Mouse (Mus musculus) MEL (cell line): ENCODE results near the gene Lurap1l. TPM values are rescaled to one million over a fixed set of nuclear protein-coding genes. Genes with fewer than 3 reads are reported as not detected.

Experiments
- DNase-seq: peaks from one replicate; pipeline ENCODE4 v3.0.0; 2011; ENCODE audit warnings: low read depth, low spot score
- H3K27ac ChIP-seq: 2 replicates; pipeline ENCODE4 v1.5.1; 2012; ENCODE audit warnings: low read depth, mild to moderate bottlenecking, control low read depth, low read length, moderate library complexity; ENCODE audit not compliant: control insufficient read depth
- H3K27me3 ChIP-seq, 2 experiments: fragments of 150-350 bp in 1 of 2; sonication (generic) in 1 of 2; 2 replicates each; pipeline ENCODE4 v1.6.1; 2012; ENCODE audit warnings: low read length in 2 of 2, mild to moderate bottlenecking in 2 of 2, improper control_type of control experiment in 1 of 2, moderate library complexity in 1 of 2; ENCODE audit not compliant: insufficient read depth in 2 of 2, control insufficient read depth in 1 of 2
- H3K36me3 ChIP-seq, 2 experiments: 2 replicates each; pipeline ENCODE4 v1.6.1; 2012 to 2014; ENCODE audit warnings: low read length in 2 of 2, improper control_type of control experiment in 1 of 2, inconsistent platforms in 1 of 2, mild to moderate bottlenecking in 1 of 2; ENCODE audit not compliant: insufficient read depth in 2 of 2, control insufficient read depth in 1 of 2
- H3K4me1 ChIP-seq, 2 experiments: fragments of 150-350 bp in 1 of 2; sonication (generic) in 1 of 2; 2 replicates each; pipeline ENCODE4 v1.6.1; 2012; ENCODE audit warnings: low read length in 2 of 2, improper control_type of control experiment in 1 of 2, mild to moderate bottlenecking in 1 of 2; ENCODE audit not compliant: insufficient read depth in 2 of 2, control insufficient read depth in 1 of 2
- H3K4me3 ChIP-seq, 2 experiments: fragments of 150-350 bp in 1 of 2; sonication (generic) in 1 of 2; 2 replicates each; pipeline ENCODE4 v1.5.1; 2012; ENCODE audit warnings: low read depth in 2 of 2, low read length in 2 of 2, mild to moderate bottlenecking in 2 of 2, moderate library complexity in 2 of 2, control low read depth in 1 of 2, improper control_type of control experiment in 1 of 2; ENCODE audit not compliant: control insufficient read depth in 1 of 2, insufficient read depth in 1 of 2
- H3K79me2 ChIP-seq: 2 replicates; pipeline ENCODE4 v1.6.1; 2012; ENCODE audit warnings: mild to moderate bottlenecking, low read length, moderate library complexity; ENCODE audit not compliant: control insufficient read depth, poor library complexity, insufficient read depth
- H3K9ac ChIP-seq: 2 replicates; pipeline ENCODE4 v1.6.1; 2012; ENCODE audit warnings: low read depth, mild to moderate bottlenecking, control low read depth, low read length, moderate library complexity; ENCODE audit not compliant: control insufficient read depth, poor library complexity, severe bottlenecking
- H3K9me3 ChIP-seq: fragments of 150-350 bp; sonication (generic); replicated peaks from 2 replicates; pipeline ENCODE4 v1.6.1; 2012; ENCODE audit warnings: mild to moderate bottlenecking, low read length, improper control_type of control experiment, moderate library complexity; ENCODE audit not compliant: insufficient read depth
- CHD1 ChIP-seq: IDR thresholded peaks from 2 replicates; pipeline ENCODE4 v1.6.1; 2012; ENCODE audit warnings: low read depth, mild to moderate bottlenecking, inconsistent platforms, low read length, improper control_type of control experiment
- E2F4 ChIP-seq: IDR thresholded peaks from 2 replicates; pipeline ENCODE4 v1.6.1; 2011; ENCODE audit warnings: low read depth, low read length, improper control_type of control experiment, borderline replicate concordance
- EP300 ChIP-seq, 2 experiments: IDR thresholded peaks; 2 replicates each; pipeline ENCODE4 v1.6.1; 2011; ENCODE audit warnings: improper control_type of control experiment in 2 of 2, low read length in 2 of 2, low read depth in 1 of 2, mild to moderate bottlenecking in 1 of 2
- ETS1 ChIP-seq: IDR thresholded peaks from 2 replicates; pipeline ENCODE4 v1.6.1; 2012; ENCODE audit warnings: low read depth, mild to moderate bottlenecking, inconsistent platforms, low read length, improper control_type of control experiment, moderate library complexity
- GABPA ChIP-seq: IDR thresholded peaks from 2 replicates; pipeline ENCODE4 v1.6.1; 2012; ENCODE audit warnings: low read depth, mild to moderate bottlenecking, inconsistent platforms, low read length, improper control_type of control experiment, moderate library complexity
- GATA1 ChIP-seq: IDR thresholded peaks from 2 replicates; pipeline ENCODE4 v1.6.1; 2011; ENCODE audit warnings: low read depth, low read length, improper control_type of control experiment
- KAT2A ChIP-seq: conservative IDR thresholded peaks from 2 replicates; pipeline ENCODE4 v1.6.1; 2012; ENCODE audit warnings: low read depth, low read length, improper control_type of control experiment, inconsistent platforms
- MAFK ChIP-seq: IDR thresholded peaks from 2 replicates; pipeline ENCODE4 v1.6.1; 2011; ENCODE audit warnings: low read depth, mild to moderate bottlenecking, low read length, improper control_type of control experiment, borderline replicate concordance
- MAZ ChIP-seq: IDR thresholded peaks from 2 replicates; pipeline ENCODE4 v1.6.1; 2012; ENCODE audit warnings: low read depth, mild to moderate bottlenecking, inconsistent platforms, low read length, improper control_type of control experiment
- MEF2A ChIP-seq: IDR thresholded peaks from 2 replicates; pipeline ENCODE4 v1.6.1; 2014; ENCODE audit warnings: low read depth, mild to moderate bottlenecking, inconsistent platforms, low read length, improper control_type of control experiment; ENCODE audit not compliant: poor library complexity, insufficient replicate concordance, severe bottlenecking; ENCODE audit errors: extremely low read depth
- MYB ChIP-seq: IDR thresholded peaks from 2 replicates; pipeline ENCODE4 v1.6.1; 2011; ENCODE audit warnings: mild to moderate bottlenecking, low read depth, low read length, improper control_type of control experiment
- NRF1 ChIP-seq: IDR thresholded peaks from 2 replicates; pipeline ENCODE4 v1.6.1; 2014; ENCODE audit warnings: low read depth, mild to moderate bottlenecking, inconsistent platforms, low read length, improper control_type of control experiment, moderate library complexity; ENCODE audit not compliant: poor library complexity, insufficient read depth, severe bottlenecking
- POLR2A ChIP-seq, 2 experiments: IDR thresholded peaks; 2 replicates each; pipeline ENCODE4 v1.6.1; 2011 to 2012; ENCODE audit warnings: low read length in 2 of 2, mild to moderate bottlenecking in 2 of 2, control low read depth in 1 of 2, improper control_type of control experiment in 1 of 2, low read depth in 1 of 2, moderate library complexity in 1 of 2; ENCODE audit not compliant: control insufficient read depth in 1 of 2, insufficient read depth in 1 of 2, poor library complexity in 1 of 2
- POLR2AphosphoS2 ChIP-seq: IDR thresholded peaks from 2 replicates; pipeline ENCODE4 v1.6.1; 2011; ENCODE audit warnings: low read length, improper control_type of control experiment
- POLR2AphosphoS5 ChIP-seq: IDR thresholded peaks from 2 replicates; pipeline ENCODE4 v1.6.1; 2012; ENCODE audit warnings: low read depth, borderline replicate concordance, mild to moderate bottlenecking, inconsistent platforms, low read length, moderate library complexity, mixed read lengths
- RAD21 ChIP-seq: IDR thresholded peaks from 2 replicates; pipeline ENCODE4 v1.6.1; 2011; ENCODE audit warnings: mild to moderate bottlenecking, low read depth, low read length, improper control_type of control experiment
- RCOR1 ChIP-seq: IDR thresholded peaks from 2 replicates; pipeline ENCODE4 v1.6.1; 2012; ENCODE audit warnings: low read depth, mild to moderate bottlenecking, inconsistent platforms, low read length, improper control_type of control experiment
- SMC3 ChIP-seq: IDR thresholded peaks from 2 replicates; pipeline ENCODE4 v1.6.1; 2011; ENCODE audit warnings: low read depth, low read length, improper control_type of control experiment
- TAL1 ChIP-seq: IDR thresholded peaks from 2 replicates; pipeline ENCODE4 v1.6.1; 2012; ENCODE audit warnings: mild to moderate bottlenecking, inconsistent platforms, low read length, moderate library complexity, mixed read lengths
- UBTF ChIP-seq: IDR thresholded peaks from 2 replicates; pipeline ENCODE4 v1.6.1; 2012; ENCODE audit warnings: low read depth, mild to moderate bottlenecking, inconsistent platforms, low read length, improper control_type of control experiment, moderate library complexity, borderline replicate concordance; ENCODE audit not compliant: insufficient read depth
- ZKSCAN1 ChIP-seq: IDR thresholded peaks from 2 replicates; pipeline ENCODE4 v1.6.1; 2012; ENCODE audit warnings: low read depth, mild to moderate bottlenecking, inconsistent platforms, low read length, improper control_type of control experiment, moderate library complexity
- polyA plus RNA-seq, 2 experiments: library from polyadenylated mRNA; stranded (reverse) in 1 of 2; unstranded in 1 of 2; fragments of >175 nt in 1 of 2; fragments of >200 nt in 1 of 2; gene quantifications; 2 replicates each; pipeline versions ENCODE4 v1.2.1 to v1.2.4; 2012; ENCODE audit warnings: low replicate concordance in 2 of 2, low read depth in 1 of 2; ENCODE audit not compliant: insufficient read length in 2 of 2, insufficient read depth in 1 of 2, missing spikeins in 1 of 2
- total RNA-seq: library from RNA; depleted of rRNA; stranded (reverse); fragments of 300-350 nt; gene quantifications from 2 replicates; pipeline ENCODE4 v1.2.3, GENCODE M21; 2012

Gene Lurap1l
- total and polyA plus RNA-seq, 3 experiments = not detected

DNA sequence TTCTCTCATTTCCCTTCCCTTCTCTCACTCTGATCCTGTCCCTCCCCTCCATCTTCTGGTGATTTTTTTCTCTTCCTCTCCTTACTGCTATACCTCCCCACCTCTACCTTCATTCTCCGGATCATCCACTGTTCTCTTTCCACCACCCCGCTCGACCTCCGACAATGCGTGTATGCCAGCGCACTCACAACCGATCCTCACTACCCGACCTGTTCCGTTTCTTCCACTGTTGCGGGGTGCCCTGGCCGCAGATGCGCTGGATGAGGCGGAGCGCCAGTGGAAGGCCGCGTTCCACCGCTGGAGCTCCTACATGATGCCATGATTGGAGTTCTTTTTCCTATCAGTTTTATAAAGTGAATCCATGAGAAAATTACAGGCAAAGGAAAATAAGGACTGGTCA lies 57.1 kb downstream of the Lurap1l start:
- no peak overlapping the region for H3K4me3 ChIP-seq
- no peaks in the 10 kb centered on the region for H3K79me2 ChIP-seq
- no peak for DNase-seq
- H3K36me3 ChIP-seq = no peaks in the 10 kb centered on the region
- H3K4me1 ChIP-seq = no peaks in the 10 kb centered on the region
- no peak overlapping the region for H3K27ac ChIP-seq
- TF ChIP-seq MAFK = no peak
- TF ChIP-seq ETS1 = no peak
- no peak for TF ChIP-seq GATA1
- TF ChIP-seq CHD1 = no peak
- TF ChIP-seq POLR2AphosphoS5 = no peak
- no peak for TF ChIP-seq TAL1
- TF ChIP-seq RCOR1 = no peak
- no peak for TF ChIP-seq MEF2A
- no peak for TF ChIP-seq POLR2A (IDR thresholded peaks at IDR 0.05; ENCODE audit: control insufficient read depth in 1 of 2, insufficient read depth in 1 of 2, low read depth in 1 of 2, low read length in 2 of 2, poor library complexity in 1 of 2)
- no peak for TF ChIP-seq SMC3
- no peak for TF ChIP-seq EP300 (IDR thresholded peaks at IDR 0.05; ENCODE audit: low read depth in 1 of 2, low read length in 2 of 2)
- no peak for TF ChIP-seq MYB
- no peak for TF ChIP-seq KAT2A
- no peaks in the 10 kb centered on the region for H3K27me3 ChIP-seq
- H3K9ac ChIP-seq = no peak overlapping the region
- no peaks in the 10 kb centered on the region for H3K9me3 ChIP-seq

DNA sequence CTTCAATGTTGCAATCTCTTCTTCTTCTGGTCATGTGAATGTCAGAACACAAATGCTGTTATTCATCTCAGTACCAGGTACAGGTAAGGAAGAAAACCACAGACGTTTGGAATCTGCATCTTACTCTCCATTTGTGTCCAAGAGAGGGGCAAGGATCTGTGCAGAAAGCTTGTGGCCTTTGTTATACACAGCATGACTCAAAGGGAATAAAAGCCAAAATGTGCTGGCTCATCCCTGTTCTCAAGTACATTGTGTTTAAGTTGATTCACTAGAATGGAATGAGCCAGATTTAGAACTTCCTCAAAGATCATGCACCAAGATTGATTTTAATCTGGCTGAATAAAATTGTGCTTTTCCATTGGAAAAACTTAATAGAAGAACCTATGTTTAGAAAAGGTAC lies 61.4 kb downstream of the Lurap1l start:
- no peak for DNase-seq
- H3K27me3 ChIP-seq = no peaks in the 10 kb centered on the region
- H3K4me3 ChIP-seq = no peak overlapping the region
- H3K79me2 ChIP-seq = no peaks in the 10 kb centered on the region
- H3K27ac ChIP-seq = no peak overlapping the region
- no peaks in the 10 kb centered on the region for H3K9me3 ChIP-seq
- TF ChIP-seq GATA1 = no peak
- TF ChIP-seq MAZ = no peak
- TF ChIP-seq ZKSCAN1 = no peak
- no peak for TF ChIP-seq MEF2A
- TF ChIP-seq E2F4 = no peak
- no peak for TF ChIP-seq POLR2AphosphoS2
- TF ChIP-seq POLR2A (IDR thresholded peaks at IDR 0.05; ENCODE audit: control insufficient read depth in 1 of 2, insufficient read depth in 1 of 2, low read depth in 1 of 2, low read length in 2 of 2, poor library complexity in 1 of 2) = no peak
- no peak for TF ChIP-seq UBTF
- TF ChIP-seq RAD21 = no peak
- no peak for TF ChIP-seq NRF1
- TF ChIP-seq GABPA = no peak
- H3K4me1 ChIP-seq = no peaks in the 10 kb centered on the region
- H3K9ac ChIP-seq = no peak overlapping the region
- H3K36me3 ChIP-seq = no peaks in the 10 kb centered on the region
